Mouse (Mus musculus) embryonic facial prominence, embryonic 13.5 days (tissue): ENCODE results near the gene Prr5l. TPM values are rescaled to one million over a fixed set of nuclear protein-coding genes. Genes with fewer than 3 reads are reported as not detected.

Source experiments
- ATAC-seq: fragments of 200-750 bp; cut with Nextera tagmentation; 2 replicates; pipeline ENCODE4 v1.8.0; 2017; ENCODE audit warnings: low read depth; ENCODE audit not compliant: insufficient number of reproducible peaks, insufficient read depth, low FRiP score, low TSS enrichment
- H3K27ac ChIP-seq: fragments of 300-500 bp; sonication (generic); 2 replicates; pipeline ENCODE4 v1.5.1; 2015; ENCODE audit warnings: moderate library complexity, mild to moderate bottlenecking, inconsistent platforms
- H3K27me3 ChIP-seq: fragments of 300-500 bp; sonication (generic); 2 replicates; pipeline ENCODE4 v1.6.1; 2015; ENCODE audit warnings: mild to moderate bottlenecking, inconsistent platforms
- H3K36me3 ChIP-seq: fragments of 300-500 bp; sonication (generic); 2 replicates; pipeline ENCODE4 v1.6.1; 2015; ENCODE audit warnings: mild to moderate bottlenecking, inconsistent platforms
- H3K4me1 ChIP-seq: fragments of 300-500 bp; sonication (generic); 2 replicates; pipeline ENCODE4 v1.6.1; 2015; ENCODE audit warnings: inconsistent platforms
- H3K4me2 ChIP-seq: fragments of 300-500 bp; sonication (generic); 2 replicates; pipeline ENCODE4 v1.6.1; 2015; ENCODE audit warnings: moderate library complexity, mild to moderate bottlenecking, inconsistent platforms
- H3K4me3 ChIP-seq: fragments of 300-500 bp; sonication (generic); 2 replicates; pipeline ENCODE4 v1.5.1; 2015; ENCODE audit warnings: mild to moderate bottlenecking, inconsistent platforms
- H3K9ac ChIP-seq: fragments of 300-500 bp; sonication (generic); 2 replicates; pipeline ENCODE4 v1.6.1; 2015; ENCODE audit warnings: mild to moderate bottlenecking, inconsistent platforms
- H3K9me3 ChIP-seq: fragments of 300-500 bp; sonication (generic); 2 replicates; pipeline ENCODE4 v1.6.1; 2016; ENCODE audit warnings: inconsistent platforms
- WGBS: fragments of 180-500 bp; shearing (Covaris S2); methylation state at CpG from one replicate; pipeline ENCODE4 v1.1.7; 2015; ENCODE audit warnings: mixed read lengths; 5-methylcytosine and 5-hydroxymethylcytosine counted together
- polyA plus RNA-seq: library from polyadenylated mRNA; unstranded; fragments of >200 nt; fragmentation: Nextera tagmentation; extraction: Ambion mirVana; gene quantifications from 2 replicates; pipeline ENCODE4 v1.2.1, GENCODE M21; 2015

The Prr5l gene
- polyA plus RNA-seq, 1 experiment from 2014 or later, result 34.1 TPM

- no peaks in the 10 kb centered on the region for H3K36me3 ChIP-seq
- no peak overlapping the region for H3K9ac ChIP-seq
- no peaks in the 10 kb centered on the region for H3K27me3 ChIP-seq
- H3K4me3 ChIP-seq, result no peak overlapping the region
- WGBS, result 62% methylated on average over 5 of the region's 5 CpGs
- no peak overlapping the region for H3K27ac ChIP-seq
- H3K4me1 ChIP-seq, result peaks cover 18% of the 10 kb centered on the region
- H3K4me2 ChIP-seq, result no peak overlapping the region
- H3K9me3 ChIP-seq, result no peaks in the 10 kb centered on the region
- no peak for ATAC-seq
Measured at GRCm38 (mm10) chr2:101828057-101828643, 54.7 kb downstream of the Prr5l start.

- no peaks in the 10 kb centered on the region for H3K27me3 ChIP-seq
- no peaks in the 10 kb centered on the region for H3K36me3 ChIP-seq
- WGBS, result 47% methylated on average over 5 of the region's 5 CpGs
- peaks cover 21% of the 10 kb centered on the region for H3K4me1 ChIP-seq
- no peak overlapping the region for H3K4me2 ChIP-seq
- H3K4me3 ChIP-seq, result no peak overlapping the region
- H3K27ac ChIP-seq, result no peak overlapping the region
- ATAC-seq, result no peak
- no peak overlapping the region for H3K9ac ChIP-seq
- no peaks in the 10 kb centered on the region for H3K9me3 ChIP-seq
Measured at GRCm38 (mm10) chr2:101827626-101828025, 55.2 kb downstream of the Prr5l start.

GRCm38 (mm10) chr2:101826950-101827600 lies 55.8 kb downstream of the Prr5l start:
- no peak for ATAC-seq
- Histone ChIP-seq H3K4me1 (peaks cover 22% of the 10 kb centered on the region), H3K9ac (no peak overlapping the region), H3K4me2 (no peak overlapping the region), H3K27ac (no peak overlapping the region), H3K36me3 (no peaks in the 10 kb centered on the region), H3K27me3 (no peaks in the 10 kb centered on the region), H3K9me3 (no peaks in the 10 kb centered on the region), H3K4me3 (no peak overlapping the region)
- WGBS, result 88% methylated on average over 3 of the region's 3 CpGs

- Histone ChIP-seq H3K27ac (no peak overlapping the region), H3K4me2 (no peak overlapping the region), H3K4me1 (peaks cover 22% of the 10 kb centered on the region), H3K27me3 (no peaks in the 10 kb centered on the region), H3K9ac (no peak overlapping the region), H3K9me3 (no peaks in the 10 kb centered on the region), H3K36me3 (no peaks in the 10 kb centered on the region), H3K4me3 (no peak overlapping the region)
- 76% methylated on average over 2 of the region's 2 CpGs for WGBS
- ATAC-seq, result no peak
Measured at GRCm38 (mm10) chr2:101826186-101826707, 56.6 kb downstream of the Prr5l start.

- H3K36me3 ChIP-seq, result no peaks in the 10 kb centered on the region
- 79% methylated on average over 9 of the region's 9 CpGs for WGBS
- no peak for ATAC-seq
Measured at GRCm38 (mm10) chr2:101825226-101826120, 57.4 kb downstream of the Prr5l start.

GRCm38 (mm10) chr2:101823821-101824220 lies 59.0 kb downstream of the Prr5l start:
- peaks cover 9% of the 10 kb centered on the region; the same call in 1 of the 2 replicates for H3K4me1 ChIP-seq
- no peaks in the 10 kb centered on the region for H3K9me3 ChIP-seq
- no peak overlapping the region for H3K4me3 ChIP-seq
- no peak overlapping the region for H3K9ac ChIP-seq
- 47% methylated on average over 4 of the region's 4 CpGs for WGBS
- ATAC-seq, result no peak
- no peaks in the 10 kb centered on the region for H3K27me3 ChIP-seq
- H3K27ac ChIP-seq, result no peak overlapping the region
- H3K4me2 ChIP-seq, result no peak overlapping the region
- H3K36me3 ChIP-seq, result no peaks in the 10 kb centered on the region

More at GRCm38 (mm10) chr2:101825226-101826120, 57.4 kb downstream of the Prr5l start:
- Histone ChIP-seq H3K9ac (no peak overlapping the region), H3K4me3 (no peak overlapping the region), H3K4me1 (peaks cover 20% of the 10 kb centered on the region), H3K9me3 (no peaks in the 10 kb centered on the region), H3K27me3 (no peaks in the 10 kb centered on the region), H3K27ac (no peak overlapping the region), H3K4me2 (no peak overlapping the region)

- ATAC-seq, result no peak
- Histone ChIP-seq H3K36me3 (no peaks in the 10 kb centered on the region), H3K9me3 (no peaks in the 10 kb centered on the region), H3K4me3 (no peak overlapping the region), H3K9ac (no peak overlapping the region), H3K27ac (no peak overlapping the region), H3K27me3 (no peaks in the 10 kb centered on the region), H3K4me2 (no peak overlapping the region), H3K4me1 (peaks cover 8% of the 10 kb centered on the region; the same call in 1 of the 2 replicates)
- WGBS, result 71% methylated on average over 13 of the region's 13 CpGs
Measured at GRCm38 (mm10) chr2:101822785-101823184, 60.0 kb downstream of the Prr5l start.

GRCm38 (mm10) chr2:101820816-101821215 lies 62.0 kb downstream of the Prr5l start:
- H3K4me3 ChIP-seq, result no peak overlapping the region
- H3K27ac ChIP-seq, result no peak overlapping the region
- peaks cover 9% of the 10 kb centered on the region for H3K4me1 ChIP-seq
- no peak overlapping the region for H3K9ac ChIP-seq
- H3K4me2 ChIP-seq, result no peak overlapping the region
- H3K27me3 ChIP-seq, result no peaks in the 10 kb centered on the region
- H3K9me3 ChIP-seq, result no peaks in the 10 kb centered on the region
- WGBS, result 61% methylated on average over 1 of the region's 1 CpGs
- no peak for ATAC-seq
- no peaks in the 10 kb centered on the region for H3K36me3 ChIP-seq

GRCm38 (mm10) chr2:101818986-101819764 lies 63.7 kb downstream of the Prr5l start:
- ATAC-seq, result no peak
- H3K27ac ChIP-seq, result no peak overlapping the region
- no peaks in the 10 kb centered on the region for H3K9me3 ChIP-seq
- no peak overlapping the region for H3K9ac ChIP-seq
- H3K4me3 ChIP-seq, result no peak overlapping the region
- WGBS, result 77% methylated on average over 7 of the region's 7 CpGs
- no peaks in the 10 kb centered on the region for H3K36me3 ChIP-seq
- H3K4me1 ChIP-seq, result peaks cover 22% of the 10 kb centered on the region
- H3K4me2 ChIP-seq, result no peak overlapping the region
- H3K27me3 ChIP-seq, result no peaks in the 10 kb centered on the region

GRCm38 (mm10) chr2:101816646-101817308 lies 66.0 kb downstream of the Prr5l start:
- H3K9ac ChIP-seq, result no peak overlapping the region
- WGBS, result 47% methylated on average over 3 of the region's 3 CpGs
- H3K4me1 ChIP-seq, result peaks cover 18% of the 10 kb centered on the region
- H3K27me3 ChIP-seq, result no peaks in the 10 kb centered on the region
- no peaks in the 10 kb centered on the region for H3K9me3 ChIP-seq
- no peak overlapping the region for H3K4me3 ChIP-seq
- no peak overlapping the region for H3K4me2 ChIP-seq
- no peak for ATAC-seq
- H3K36me3 ChIP-seq, result no peaks in the 10 kb centered on the region
- H3K27ac ChIP-seq, result no peak overlapping the region
